Mouse (Mus musculus): ENCODE results near the gene Ddx19b.

DNA sequence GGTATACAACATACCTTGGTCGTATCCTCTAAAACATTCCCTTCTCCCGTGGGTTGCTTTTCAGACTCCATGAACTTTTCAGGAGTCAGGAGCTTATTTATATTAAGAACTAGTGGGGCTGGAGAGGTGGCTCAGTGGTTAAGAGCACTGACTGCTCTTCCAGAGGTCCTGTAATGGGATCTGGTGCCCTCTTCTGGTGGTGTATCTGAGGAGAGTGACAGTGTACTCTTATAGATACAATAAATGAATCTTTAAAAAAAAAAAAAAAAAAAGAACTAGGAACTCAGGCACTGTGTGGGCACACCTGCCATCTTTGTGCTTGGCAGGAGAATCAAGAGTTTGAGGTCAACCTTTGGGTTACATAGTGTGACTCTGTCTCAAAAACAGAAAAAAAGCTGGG is 17.1 kb upstream of the Ddx19b start:
- TF ChIP-seq CTCF (IDR thresholded peaks at IDR 0.05; ENCODE audit: control insufficient read depth, insufficient read depth, insufficient read length) (no peak), USF1 (IDR thresholded peaks at IDR 0.05; ENCODE audit: low read depth) (no peak), FOSL1 (IDR thresholded peaks at IDR 0.05; ENCODE audit: insufficient read depth, low read length, poor library complexity, severe bottlenecking) (no peak), MYOG (IDR thresholded peaks at IDR 0.05; ENCODE audit: control insufficient read depth, extremely low read depth, insufficient read length) (no peak), MYOD1 (IDR thresholded peaks at IDR 0.05; ENCODE audit: control insufficient read depth, insufficient read length, low read depth) (no peak), CEBPB (IDR thresholded peaks at IDR 0.05; ENCODE audit: low read depth) (no peak)
